Mouse (Mus musculus) liver, embryonic 14.5 days (tissue): ENCODE results near the gene Naa80.

Experiments used
- CTCF ChIP-seq: IDR thresholded peaks from 2 replicates; pipeline ENCODE4 v1.5.1; 2016; ENCODE audit warnings: antibody characterized with exemption, low read depth, control low read depth
- EP300 ChIP-seq: IDR thresholded peaks from 2 replicates; pipeline ENCODE4 v1.6.1; 2016; ENCODE audit warnings: antibody characterized with exemption, low read depth

DNA sequence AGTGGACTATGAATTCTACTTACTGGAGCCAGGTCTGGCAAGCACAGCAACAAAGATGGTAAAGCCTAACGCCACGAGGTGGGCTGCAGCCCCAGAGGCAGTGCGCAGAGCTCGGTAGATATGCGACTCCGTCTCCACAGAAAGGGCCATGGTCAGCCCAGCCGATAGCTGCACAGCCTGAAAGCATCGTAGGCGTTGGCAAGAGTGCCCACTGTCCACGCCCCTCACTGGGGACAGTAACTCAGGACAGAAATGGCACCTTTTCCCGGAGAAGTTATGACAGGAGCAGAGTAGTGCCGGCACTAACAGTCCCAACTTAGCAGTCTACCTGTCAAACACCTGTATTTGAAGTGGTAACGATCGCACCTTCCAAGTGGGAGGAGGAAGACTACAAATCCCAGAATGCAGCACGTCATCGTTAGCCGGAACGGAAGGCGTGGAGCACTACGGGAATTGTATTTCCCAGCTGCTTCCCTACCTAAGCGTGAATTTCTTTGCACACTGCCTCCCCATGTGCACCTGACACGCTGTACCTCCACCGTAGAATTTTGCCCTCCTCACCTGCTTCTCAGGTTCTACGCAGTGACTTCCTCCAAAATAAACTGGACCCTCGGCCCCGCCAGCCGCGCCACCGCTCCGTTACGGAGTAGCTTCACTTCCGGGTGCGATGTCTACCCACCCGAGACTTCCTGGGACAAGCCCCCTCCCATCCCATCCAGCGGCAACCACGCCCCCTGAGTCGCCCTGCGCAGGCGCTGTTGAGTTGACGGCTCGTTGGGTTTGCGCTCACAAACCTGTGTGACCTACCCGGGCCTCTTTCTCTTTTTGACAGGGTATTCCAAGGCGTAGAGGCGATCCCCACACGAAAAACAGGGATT is 37.0 kb upstream of the Naa80 start, which contains the start of the genes Cyb561d2 and Nprl2:
- no peak for TF ChIP-seq CTCF
- TF ChIP-seq EP300 = no peak
